Mouse (Mus musculus): ENCODE measurements around the gene Pilra. TPM values are rescaled to one million over a fixed set of nuclear protein-coding genes. Genes with fewer than 3 reads are reported as not detected.

Pilra gene
- total RNA-seq, 2 experiments from 2014 or later: 0.71 to 2.4 TPM

GRCm38 (mm10) chr5:137823455-137824045 is 12.5 kb downstream of the Pilra start:
- DNase-seq: no peak

DNA sequence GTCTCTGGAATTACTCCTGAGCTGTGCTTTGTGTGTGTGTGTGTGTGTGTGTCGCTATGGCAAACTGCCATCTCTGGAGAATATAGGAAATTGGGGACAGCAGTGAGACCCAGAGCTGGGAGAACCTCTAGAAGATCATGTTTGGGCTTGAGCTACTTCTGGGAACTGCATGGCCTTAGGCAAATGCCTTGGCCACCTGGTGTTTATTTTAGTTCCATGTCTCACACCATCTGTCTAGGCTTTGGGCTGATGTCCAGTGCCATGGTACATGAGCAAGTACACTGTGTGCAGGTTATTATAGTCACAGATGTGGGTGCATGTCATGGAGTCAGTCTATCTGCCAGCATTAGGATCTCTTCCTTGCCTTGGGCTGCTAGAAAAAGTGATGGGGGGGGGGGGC is 13.5 kb downstream of the Pilra start:
- DNase-seq: no peak

DNA sequence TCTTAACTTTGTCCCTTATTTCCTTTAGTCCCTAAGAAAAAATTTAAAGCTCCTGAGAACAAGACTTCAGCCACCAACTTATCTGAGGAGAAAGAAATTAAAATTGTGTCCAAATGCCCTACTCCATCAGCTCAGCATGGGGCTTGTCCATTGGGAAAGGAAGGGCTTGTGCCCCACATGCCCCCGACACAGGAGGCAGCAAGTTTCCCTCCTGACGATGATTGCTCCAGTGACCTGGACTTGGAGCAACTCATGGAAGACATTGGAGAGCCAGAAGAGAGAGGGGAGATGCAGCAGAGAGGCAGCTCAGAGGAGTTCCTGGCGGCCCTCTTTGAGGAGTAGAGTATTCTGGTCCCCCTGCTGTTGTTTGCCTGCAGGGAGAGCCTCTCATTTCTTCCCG is 14.0 kb downstream of the Pilra start:
- no peak for DNase-seq

GRCm38 (mm10) chr5:137817466-137818222 is 18.4 kb downstream of the Pilra start:
- DNase-seq: no peak

GRCm38 (mm10) chr5:137808316-137808715 is 27.8 kb downstream of the Pilra start:
- DNase-seq: no peak

DNA sequence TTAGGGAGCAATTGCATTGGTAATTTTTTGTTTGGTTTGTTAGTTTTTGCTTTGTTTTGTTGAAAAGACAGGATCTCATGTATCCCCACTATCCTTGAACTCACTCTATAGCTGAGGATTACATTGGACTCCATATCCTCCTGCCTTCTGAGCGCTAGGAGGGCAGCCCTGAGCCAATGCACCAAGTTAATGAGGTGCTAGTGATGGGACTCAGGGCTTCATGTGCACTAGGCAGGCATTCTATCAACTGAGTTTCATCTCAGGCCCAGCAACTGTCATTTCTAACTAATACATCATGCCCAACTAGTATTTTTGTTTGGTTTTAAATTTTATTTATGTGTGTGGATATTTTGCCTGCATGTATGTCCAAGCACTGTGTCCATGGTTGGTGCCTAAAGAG is 29.9 kb downstream of the Pilra start:
- no peak for DNase-seq

DNA sequence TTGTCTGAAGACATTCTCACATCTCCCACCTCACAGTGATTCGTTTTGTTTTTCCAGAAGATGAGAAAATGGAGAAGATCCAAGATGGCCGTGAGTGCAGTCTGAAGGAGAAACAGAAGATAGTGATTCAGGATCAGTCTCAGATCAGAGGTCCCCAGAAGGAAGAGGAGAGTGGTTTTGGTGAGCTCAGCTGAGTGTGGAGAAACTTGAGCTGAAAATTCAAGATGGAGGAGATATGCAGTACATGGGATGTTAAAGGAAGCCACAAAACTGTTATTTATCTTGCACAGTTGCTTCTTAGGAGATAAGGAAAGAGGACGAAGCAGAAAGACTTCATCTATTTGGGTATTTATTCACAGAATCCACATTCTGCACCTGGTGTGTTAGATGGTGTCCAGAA is 35.2 kb downstream of the Pilra start:
- no peak for DNase-seq

DNA sequence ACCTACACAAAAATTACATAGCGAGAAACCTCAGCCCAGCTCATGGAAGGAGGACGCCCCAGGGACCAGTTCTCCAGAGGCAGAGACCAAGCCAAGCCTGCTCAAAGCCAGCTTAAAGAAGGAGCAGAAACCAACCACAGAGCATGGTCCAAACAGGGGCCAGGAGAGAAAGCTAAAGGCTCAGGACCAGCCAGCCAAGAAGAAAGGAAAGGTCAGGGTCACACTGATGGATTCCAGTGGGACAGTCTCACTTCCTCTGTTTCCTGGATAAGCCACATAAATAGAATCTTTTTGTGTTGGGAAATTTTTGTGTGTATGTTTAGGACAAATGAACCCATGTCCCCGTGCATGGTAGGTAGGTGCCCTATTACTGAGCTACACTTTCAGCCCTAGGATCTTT is 39.5 kb downstream of the Pilra start:
- no peak for DNase-seq

- no peak for DNase-seq
Observed at GRCm38 (mm10) chr5:137791553-137791952, 44.5 kb downstream of the Pilra start.

- DNase-seq: no peak
Observed at GRCm38 (mm10) chr5:137788946-137789531, 47.0 kb downstream of the Pilra start.

DNA sequence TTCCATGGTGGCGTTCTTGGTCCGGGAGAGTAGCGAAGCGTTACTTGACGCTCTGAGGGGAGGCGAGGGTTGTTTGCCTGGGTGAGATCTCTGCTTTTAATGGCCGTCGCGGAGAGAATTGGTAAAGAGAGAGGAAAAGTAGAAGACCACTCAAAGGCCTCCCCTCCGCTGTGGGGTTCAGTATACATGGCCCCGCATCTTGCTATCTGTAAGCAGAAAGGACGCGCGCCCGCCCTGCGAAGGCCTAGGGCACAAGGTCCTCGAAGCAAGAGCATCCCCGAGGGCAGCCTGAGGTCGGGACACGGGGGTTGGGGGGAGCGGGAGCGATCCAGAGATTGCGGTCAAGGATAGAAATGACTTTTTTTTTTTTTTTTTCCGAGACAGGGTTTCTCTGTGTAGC is 47.9 kb downstream of the Pilra start:
- DNase-seq: peak; percentile 18

DNA sequence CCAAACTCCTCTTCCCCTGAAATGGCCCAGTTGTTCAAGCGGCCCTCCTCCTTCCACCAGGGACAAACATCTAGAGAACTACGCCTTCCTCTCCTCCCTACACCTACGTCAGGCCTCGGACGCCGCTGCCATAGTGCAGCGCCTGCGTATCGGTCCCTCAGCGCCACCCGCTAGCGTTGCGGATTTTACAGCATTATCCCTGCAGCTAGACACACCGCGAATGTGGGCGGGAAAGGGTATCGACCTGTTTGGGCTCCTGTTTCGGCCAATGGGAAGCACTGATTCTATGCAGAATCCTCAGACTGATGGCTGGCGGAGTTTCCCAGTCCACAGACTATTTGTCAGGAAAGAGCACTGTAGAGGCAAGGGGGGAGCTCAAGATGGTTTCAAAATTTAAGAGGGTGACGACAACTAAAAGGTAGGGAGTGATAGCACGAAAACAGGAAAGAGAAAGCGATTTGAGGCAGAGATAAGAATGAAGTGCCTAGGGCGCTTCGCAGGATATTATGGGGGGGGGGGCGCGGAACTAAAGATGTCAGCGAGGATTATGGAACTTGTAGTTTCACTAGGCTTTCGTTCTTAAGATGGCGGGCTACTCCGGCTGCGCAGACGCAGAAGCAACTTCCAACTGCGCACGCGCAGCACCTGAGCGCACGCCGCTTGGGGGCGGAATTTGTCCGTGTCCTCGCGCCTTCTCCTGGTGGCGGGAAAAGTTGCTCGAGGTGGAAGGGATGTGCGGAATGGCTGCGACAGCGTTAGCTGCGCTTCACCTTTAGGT is 48.7 kb downstream of the Pilra start, which contains the start of the genes Mepce and Zcwpw1:
Gene Mepce (minus strand): TSS at position 505 of the 778 bp plus-strand sequence.
Gene Zcwpw1 (plus strand): TSS at position 648 of the 778 bp plus-strand sequence.
- DNase-seq: peak; percentile 98

- DNase-seq: peak; percentile 99
Observed at GRCm38 (mm10) chr5:137786109-137786942, 49.8 kb downstream of the Pilra start.

DNA sequence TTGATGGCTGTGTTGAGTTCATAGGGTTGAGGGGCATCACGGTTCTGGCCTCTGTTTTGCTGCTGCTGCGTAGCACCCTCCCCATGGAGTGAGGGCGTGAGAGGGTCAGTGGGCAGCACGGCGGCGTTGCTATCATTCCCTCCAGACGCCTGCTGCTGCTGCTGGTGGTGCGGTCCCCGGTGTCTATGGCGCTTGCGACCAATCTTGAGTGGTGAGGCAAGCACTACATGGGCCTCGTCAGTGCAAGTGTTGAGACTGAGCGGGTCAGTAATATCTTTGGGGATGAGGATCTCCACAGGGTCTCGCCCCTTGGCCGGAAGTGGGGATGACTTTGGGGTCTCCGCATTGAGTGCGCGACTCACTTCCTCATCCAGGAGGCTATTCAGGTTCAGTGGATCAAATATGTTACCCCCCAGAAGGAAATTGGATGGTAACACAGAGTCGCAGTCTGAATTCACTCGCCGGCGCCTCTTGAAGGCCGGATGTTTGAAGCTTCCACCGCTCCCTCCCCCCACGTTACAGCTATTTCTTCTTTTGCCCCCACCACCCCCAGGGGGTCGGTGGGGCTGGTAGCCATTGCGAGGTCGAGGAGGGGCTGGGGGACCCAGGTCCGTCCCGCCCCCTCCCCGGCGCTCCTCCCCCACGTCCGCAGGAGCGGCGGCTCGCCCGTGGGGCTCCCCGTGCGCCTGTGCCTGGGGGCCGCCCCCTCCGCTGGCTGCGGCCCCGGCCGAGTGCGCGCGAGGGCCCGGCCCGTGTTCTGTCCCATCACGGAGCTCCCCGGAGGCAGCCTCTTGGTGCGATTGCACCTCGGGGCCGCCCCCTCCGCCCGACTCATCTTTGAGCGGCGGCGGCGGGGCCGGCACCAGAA is 50.7 kb downstream of the Pilra start:
- peak; percentile 60 for DNase-seq

DNA sequence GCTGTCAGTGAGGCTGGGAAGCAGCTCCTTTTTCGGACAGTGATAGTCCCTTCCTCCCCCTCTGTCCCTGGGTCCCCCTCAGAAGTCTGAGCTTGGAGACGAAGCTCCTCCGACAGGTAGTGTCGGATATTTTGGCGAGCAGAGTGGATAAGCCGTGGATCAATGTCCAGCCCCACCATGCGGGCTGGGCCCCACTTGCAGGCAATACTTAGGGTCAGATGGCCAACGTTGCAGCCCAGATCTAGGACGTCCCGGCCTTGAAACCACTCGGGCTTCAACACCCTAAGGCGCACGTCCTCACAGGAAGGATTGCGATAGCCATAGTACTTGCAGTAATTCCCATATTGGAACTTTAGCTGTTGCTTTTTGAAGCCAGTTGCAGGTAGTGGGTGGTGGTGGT is 51.5 kb downstream of the Pilra start:
- DNase-seq: no peak

DNA sequence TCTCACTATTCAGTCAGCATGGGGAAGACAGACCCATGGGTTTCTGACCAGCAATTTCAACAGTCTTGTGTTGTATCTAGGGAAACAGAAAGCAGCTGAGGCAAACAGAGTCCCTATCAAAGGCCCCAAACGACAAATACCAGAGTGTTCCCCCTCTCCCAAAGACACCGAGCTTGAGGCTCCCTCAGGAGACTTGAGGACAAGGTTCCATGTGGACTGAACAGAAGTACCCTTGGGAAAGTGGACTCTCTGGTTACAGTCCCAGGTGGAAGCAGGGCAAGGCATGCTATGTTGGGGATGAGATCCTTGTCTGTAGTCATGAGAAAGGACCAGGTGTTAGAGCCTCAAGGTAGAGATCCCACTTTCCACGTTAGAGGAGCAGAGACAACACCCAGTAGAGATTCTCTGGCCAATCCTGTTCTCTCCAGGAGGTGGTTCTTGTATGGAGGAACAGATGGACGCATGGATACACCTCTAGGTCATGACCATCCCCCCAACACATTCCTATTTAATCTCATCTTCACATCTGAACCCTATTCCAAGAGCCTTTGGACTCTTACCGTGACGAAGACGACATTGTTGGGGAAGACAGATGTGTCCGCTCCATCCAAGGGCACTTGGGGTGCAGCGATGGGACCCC is 52.1 kb downstream of the Pilra start:
- DNase-seq: no peak

GRCm38 (mm10) chr5:137782776-137783522 is 53.1 kb downstream of the Pilra start:
- DNase-seq: no peak

DNA sequence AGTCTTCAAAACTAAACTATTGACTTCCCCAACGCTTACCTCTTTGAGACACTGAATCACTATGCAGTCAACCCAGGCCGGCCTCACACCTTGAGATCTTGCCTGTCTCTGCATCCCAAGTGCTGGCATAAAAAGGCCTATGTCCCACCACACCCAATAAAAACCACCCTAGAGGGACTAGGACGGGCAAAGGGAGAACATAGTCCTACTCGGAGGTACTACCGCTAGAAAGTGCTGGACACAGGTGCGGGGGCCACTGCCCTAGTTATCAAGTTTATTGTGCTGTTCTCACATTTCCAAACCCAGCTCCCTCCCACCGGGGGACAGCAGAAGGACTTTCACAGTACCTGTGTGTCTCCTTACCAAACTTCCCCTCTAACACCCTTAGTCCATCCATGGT is 54.4 kb downstream of the Pilra start:
- no peak for DNase-seq

DNA sequence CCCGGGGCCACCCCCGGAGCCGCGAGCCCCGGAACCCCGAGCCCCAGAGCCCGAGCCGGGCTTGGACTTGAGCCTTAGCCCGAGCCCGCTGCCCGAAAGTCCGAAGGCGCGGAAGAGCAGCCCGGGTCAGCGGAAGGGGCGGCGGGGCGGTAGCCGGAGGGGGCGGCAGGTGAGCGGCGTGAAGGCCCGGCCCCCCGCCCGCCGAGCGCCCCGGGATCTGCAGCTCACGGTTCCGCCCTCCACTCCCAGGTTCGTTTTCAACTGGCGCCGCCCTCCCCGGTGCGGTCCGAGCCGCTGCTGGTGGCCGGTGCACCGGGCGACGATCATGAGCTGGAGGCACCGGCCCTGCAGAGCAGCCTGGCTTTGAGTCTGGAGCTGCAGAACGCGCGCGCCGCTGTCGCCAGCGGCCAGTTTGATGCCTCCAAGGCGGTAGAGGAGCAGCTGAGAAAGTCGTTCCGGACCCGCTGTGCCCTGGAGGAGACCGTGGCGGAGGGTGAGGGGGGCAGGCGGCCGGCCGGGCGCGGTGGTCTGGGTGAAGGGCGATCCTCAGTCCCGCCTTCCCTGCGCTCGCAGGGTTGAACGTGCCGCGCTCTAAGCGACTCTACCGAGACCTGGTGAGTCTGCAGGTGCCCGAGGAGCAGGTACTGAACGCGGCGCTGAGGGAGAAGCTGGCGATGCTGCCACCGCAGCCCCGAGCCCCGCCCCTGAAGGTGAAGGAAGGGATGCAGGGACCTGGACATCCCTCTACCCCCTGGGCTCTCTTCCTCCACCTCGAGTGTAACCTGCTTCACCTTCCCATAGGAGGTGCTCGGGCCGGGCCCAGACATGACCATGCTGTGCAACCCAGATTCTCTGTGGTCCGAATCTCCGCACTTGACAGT is 56.8 kb downstream of the Pilra start:
- DNase-seq: peak; percentile 44
